9 mouse cellular contexts compared by ENCODE assay signal in the genomic region with DNA sequence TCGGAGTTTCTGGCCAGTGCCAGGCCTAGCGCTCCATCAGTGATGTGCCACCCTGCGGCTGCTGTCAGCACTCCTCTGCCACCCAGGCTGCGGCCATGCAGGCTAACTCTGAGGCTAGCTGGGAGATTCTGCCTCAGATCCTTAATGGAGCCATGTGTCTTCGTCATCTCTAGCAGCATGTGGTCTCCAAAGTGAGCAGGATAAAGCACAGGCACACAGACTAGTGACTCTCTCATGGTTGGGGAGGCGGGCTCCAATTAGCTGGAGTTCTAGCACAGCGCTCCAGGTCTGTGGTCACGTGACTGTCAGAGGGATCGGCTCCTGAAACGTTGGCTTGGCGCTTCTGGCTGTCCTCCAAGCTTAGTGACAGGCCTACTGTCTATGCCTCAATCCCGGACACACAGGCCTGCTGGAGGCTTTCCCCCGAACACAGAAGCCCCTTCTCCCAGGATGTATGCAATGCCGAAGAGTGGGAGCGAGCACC.
DNase-seq lines count a peak whose midpoint lies in the region; ATAC-seq and TF ChIP-seq lines count a peak whose summit lies in the region.
"Had no signal": no experiment of that assay in that cellular context is flagged by ENCODE, and none has a peak within 500 bp of the region (broad histone marks: within the 10 kb centered on the region; RNA-seq: fewer than 3 reads in every experiment).

No protein-coding gene starts in this region.

- TF ChIP-seq CTCF in left cerebral cortex, adult 2 months (IDR thresholded peaks at IDR 0.05) = no peak

- no peak overlapping the region for H3K4me2 ChIP-seq in neural tube, embryonic 12.5 days (replicated peaks)
- no peak overlapping the region for H3K4me2 ChIP-seq in embryonic facial prominence, embryonic 14.5 days (ENCODE audit: low read depth, low read length)
- H3K4me2 ChIP-seq in hindbrain, embryonic 15.5 days = 0 out of 2 replicates have a peak overlapping the region, but pooled peaks have one; percentile 1

- no peak overlapping the region for H3K9ac ChIP-seq in neural tube, embryonic 12.5 days
- H3K9ac ChIP-seq in embryonic facial prominence, embryonic 14.5 days (ENCODE audit: low read depth, low read length) = no peak overlapping the region
- no peak overlapping the region for H3K9ac ChIP-seq in hindbrain, embryonic 15.5 days

- intact Hi-C loops in left cerebral cortex, adult 2 months (cut with DNase I) = no loop called here

- no peak overlapping the region for H3K4me3 ChIP-seq in neural tube, embryonic 12.5 days
- H3K4me3 ChIP-seq in embryonic facial prominence, embryonic 14.5 days (ENCODE audit: low read depth, low read length) = no peak overlapping the region
- H3K4me3 ChIP-seq in hindbrain, embryonic 15.5 days = no peak overlapping the region
- H3K4me3 ChIP-seq in left cerebral cortex, adult 2 months = no peak overlapping the region

- ATAC-seq in neural tube, embryonic 12.5 days (ENCODE audit: low FRiP score, low read depth) = peak; percentile 27
- no peak for ATAC-seq in embryonic facial prominence, embryonic 14.5 days (ENCODE audit: low read depth)
- ATAC-seq in hindbrain, embryonic 15.5 days (ENCODE audit: low FRiP score, low read depth) = peak; percentile 84

- H3K36me3 ChIP-seq in neural tube, embryonic 12.5 days = peaks cover 6% of the 10 kb centered on the region
- no peaks in the 10 kb centered on the region for H3K36me3 ChIP-seq in embryonic facial prominence, embryonic 14.5 days (ENCODE audit: control insufficient read depth, insufficient read depth, low read length)
- H3K36me3 ChIP-seq in hindbrain, embryonic 15.5 days = no peaks in the 10 kb centered on the region

- H3K27me3 ChIP-seq in neural tube, embryonic 12.5 days (replicated peaks) = no peaks in the 10 kb centered on the region
- no peaks in the 10 kb centered on the region for H3K27me3 ChIP-seq in embryonic facial prominence, embryonic 14.5 days (replicated peaks; ENCODE audit: control insufficient read depth, insufficient read depth, low read length)
- H3K27me3 ChIP-seq in hindbrain, embryonic 15.5 days = no peaks in the 10 kb centered on the region

- no peak for DNase-seq in neural tube, embryonic 10.5 days (ENCODE audit: extremely low spot score, low spot score)
- peak; percentile 76 for DNase-seq in embryonic facial prominence, embryonic 14.5 days (ENCODE audit: low spot score)
- DNase-seq in retina, embryonic 14.5 days (ENCODE audit: low spot score) = peak; percentile 50
- DNase-seq in gastrocnemius, postnatal 10 days = no peak
- no peak for DNase-seq in left cerebral cortex, adult 2 months (ENCODE audit: extremely low spot score in 1 of 2, low spot score in 2 of 2)
- DNase-seq in kidney, postnatal 36 days = no peak
- DNase-seq: kidney, adult 18-20 months had no signal

- no peaks in the 10 kb centered on the region for H3K9me3 ChIP-seq in neural tube, embryonic 12.5 days
- no peaks in the 10 kb centered on the region for H3K9me3 ChIP-seq in embryonic facial prominence, embryonic 14.5 days (ENCODE audit: control insufficient read depth, low read length)
- H3K9me3 ChIP-seq in hindbrain, embryonic 15.5 days = no peaks in the 10 kb centered on the region

- H3K27ac ChIP-seq in neural tube, embryonic 12.5 days = no peak overlapping the region
- H3K27ac ChIP-seq in embryonic facial prominence, embryonic 14.5 days (replicated peaks; ENCODE audit: low read depth, low read length) = no peak overlapping the region
- H3K27ac ChIP-seq in hindbrain, embryonic 15.5 days (replicated peaks) = peak overlapping the region; percentile 18; the same call in 1 of the 2 replicates
- no peak overlapping the region for H3K27ac ChIP-seq in left cerebral cortex, adult 2 months

- 69% methylated on average over 15 of the region's 15 CpGs for WGBS in neural tube, embryonic 12.5 days
- WGBS in embryonic facial prominence, embryonic 14.5 days = 66% methylated on average over 15 of the region's 15 CpGs
- WGBS in hindbrain, embryonic 15.5 days = 43% methylated on average over 15 of the region's 15 CpGs

- H3K4me1 ChIP-seq in neural tube, embryonic 12.5 days = peaks cover 44% of the 10 kb centered on the region
- H3K4me1 ChIP-seq in embryonic facial prominence, embryonic 14.5 days (ENCODE audit: control insufficient read depth, insufficient read depth, low read length) = peaks cover 63% of the 10 kb centered on the region
- peaks cover 51% of the 10 kb centered on the region for H3K4me1 ChIP-seq in hindbrain, embryonic 15.5 days (replicated peaks)

Comparison
In these comparisons a context has a peak if more than half of its experiments do, and no peak if none do; other contexts are left out.
1. DNase-seq: peak in embryonic facial prominence, embryonic 14.5 days (single experiment) and retina, embryonic 14.5 days (single experiment); none in neural tube, embryonic 10.5 days (single experiment), gastrocnemius, postnatal 10 days (single experiment), left cerebral cortex, adult 2 months (0 of 2) and kidney, postnatal 36 days (0 of 2).